Mouse (Mus musculus) c-Kit-positive CD71-negative TER-119-negative erythroid progenitor cells, embryonic 14.5 days (primary cell): Measurements from ENCODE around the gene D430042O09Rik.

Experiments
- DNase-seq: peaks from one replicate; pipeline ENCODE4 v3.0.0-alpha.2; 2013; ENCODE audit warnings: low read depth

D430042O09Rik gene

DNA sequence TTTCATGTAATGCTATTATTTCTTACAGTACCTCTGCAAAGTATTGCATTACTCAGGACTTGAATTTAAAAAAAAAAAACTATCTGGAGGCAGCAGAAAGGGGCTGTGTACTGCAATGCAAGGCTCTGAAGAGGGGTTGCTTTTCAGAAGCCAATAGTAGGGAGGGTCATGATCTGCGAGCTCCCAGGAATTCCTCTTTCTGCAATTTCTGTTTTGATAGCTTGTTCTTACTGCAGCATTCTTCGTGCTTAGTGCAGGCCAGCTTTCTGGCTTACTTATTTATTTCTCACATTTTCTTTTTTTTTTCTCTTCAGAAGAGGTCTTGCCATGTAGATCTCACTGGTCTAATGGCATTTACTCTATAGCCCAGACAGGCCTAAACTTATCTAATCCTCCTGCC lies 32.8 kb downstream of the D430042O09Rik start:
- DNase-seq, result no peak

DNA sequence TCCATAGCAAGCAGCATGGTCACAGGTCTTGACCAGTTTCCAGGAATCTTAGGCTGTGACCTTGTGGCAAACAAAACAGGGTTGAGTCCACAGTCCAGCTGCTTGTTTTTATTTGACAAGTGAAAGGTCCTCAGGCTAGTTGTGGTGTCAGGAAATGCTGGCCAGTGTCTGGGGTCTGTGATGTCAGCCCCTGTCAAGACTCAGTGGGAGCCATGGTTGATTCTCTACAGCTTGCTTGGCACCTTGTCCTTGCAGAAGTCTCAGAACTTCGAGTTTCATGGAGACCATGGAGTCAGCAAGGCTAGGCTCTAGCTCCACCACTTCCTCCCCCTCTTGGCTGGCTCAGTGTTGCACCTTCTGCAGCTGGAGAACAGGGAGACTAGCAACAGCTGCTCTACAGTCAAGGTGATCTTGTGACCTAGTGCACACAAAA lies 33.6 kb downstream of the D430042O09Rik start:
- DNase-seq, result no peak

DNA sequence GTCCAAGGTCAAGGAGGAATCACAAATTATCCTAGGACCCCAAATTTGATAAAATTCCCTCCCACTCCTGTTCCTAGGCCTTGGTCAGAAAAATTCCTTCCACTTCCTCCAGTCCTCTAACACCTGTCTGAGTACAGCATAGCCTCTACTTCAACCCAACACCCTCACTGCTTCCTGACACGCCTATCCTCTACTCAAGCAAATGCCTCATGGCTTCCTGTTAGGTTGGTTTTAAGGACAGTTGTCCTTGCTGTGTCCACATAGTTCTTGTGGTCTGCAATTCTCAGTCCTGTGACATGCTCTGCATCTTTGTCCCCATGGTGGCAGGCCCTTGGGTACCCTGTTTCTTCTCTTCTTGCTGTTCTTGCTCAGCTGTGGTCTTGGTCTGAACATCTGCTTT lies 37.1 kb downstream of the D430042O09Rik start:
- DNase-seq, result no peak

DNA sequence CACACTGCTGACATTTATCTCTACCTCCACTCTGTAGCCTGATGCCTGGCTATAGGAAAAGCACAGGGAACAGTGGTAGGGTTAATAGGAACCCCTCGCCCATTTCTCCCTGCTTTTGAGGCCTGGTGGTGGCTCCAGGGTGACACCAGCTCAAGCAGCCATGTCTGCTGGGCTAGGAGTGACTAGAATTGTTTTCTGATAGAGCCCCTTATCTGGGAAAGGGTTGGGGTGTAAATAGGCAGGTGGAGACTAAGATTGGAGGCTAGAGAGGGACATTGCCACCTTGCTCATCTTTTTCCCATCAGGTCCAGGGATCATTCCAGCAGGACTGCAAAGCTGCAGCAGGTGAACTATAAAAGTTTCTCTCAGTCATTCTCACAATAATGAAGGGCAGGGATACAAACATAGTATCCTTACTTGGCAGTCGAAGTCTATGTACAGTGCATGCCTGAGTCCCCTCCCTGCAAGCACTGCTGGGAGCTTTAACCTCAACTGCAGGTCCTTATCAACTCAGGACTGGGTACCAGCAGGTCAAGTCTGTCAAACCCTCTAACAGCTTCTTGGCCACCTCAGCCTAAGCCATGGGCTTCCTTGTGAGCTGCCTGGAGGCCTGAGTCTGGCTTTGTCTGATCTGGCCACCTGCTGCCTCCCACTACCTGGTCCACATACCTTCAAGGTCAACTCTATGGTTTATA lies 39.1 kb downstream of the D430042O09Rik start:
- no peak for DNase-seq

DNA sequence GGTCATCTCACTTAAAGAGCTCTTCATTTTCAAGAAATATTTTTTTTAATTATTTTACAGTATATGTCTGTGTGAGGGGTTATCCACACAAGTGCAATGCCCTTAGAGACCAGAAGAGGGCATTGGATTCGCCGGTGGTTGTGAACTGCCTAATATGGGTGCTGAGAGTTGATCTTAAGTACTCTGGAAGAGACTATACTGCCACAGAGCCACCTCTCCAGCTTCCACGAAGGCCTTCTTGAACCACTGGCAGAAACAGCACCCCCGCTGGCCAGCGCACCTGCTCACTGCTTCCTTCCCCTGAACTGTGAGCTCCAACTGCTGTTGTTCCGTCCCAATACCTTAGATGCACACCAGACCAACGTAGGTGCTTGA lies 39.6 kb downstream of the D430042O09Rik start:
- peak; percentile 12 for DNase-seq

DNA sequence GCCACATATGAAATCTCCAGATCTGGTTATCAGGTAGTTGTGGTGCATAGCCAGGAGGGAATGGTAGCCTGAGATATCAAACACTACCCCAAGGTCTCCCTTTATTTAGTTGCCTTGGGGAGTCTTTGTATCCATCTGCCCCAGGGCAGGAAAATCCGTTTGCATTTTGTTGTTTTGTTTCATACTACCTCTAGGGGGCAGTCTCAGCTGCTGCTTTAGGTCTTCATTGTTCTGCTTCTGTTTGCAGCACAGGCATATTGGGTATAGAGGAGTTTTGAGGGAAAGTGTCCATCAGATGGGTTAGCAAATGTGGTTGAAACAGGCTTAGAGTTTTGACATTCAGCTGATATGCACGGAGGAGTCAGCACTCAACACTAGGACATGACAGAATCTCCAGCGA lies 40.5 kb downstream of the D430042O09Rik start:
- peak; percentile 14 for DNase-seq

DNA sequence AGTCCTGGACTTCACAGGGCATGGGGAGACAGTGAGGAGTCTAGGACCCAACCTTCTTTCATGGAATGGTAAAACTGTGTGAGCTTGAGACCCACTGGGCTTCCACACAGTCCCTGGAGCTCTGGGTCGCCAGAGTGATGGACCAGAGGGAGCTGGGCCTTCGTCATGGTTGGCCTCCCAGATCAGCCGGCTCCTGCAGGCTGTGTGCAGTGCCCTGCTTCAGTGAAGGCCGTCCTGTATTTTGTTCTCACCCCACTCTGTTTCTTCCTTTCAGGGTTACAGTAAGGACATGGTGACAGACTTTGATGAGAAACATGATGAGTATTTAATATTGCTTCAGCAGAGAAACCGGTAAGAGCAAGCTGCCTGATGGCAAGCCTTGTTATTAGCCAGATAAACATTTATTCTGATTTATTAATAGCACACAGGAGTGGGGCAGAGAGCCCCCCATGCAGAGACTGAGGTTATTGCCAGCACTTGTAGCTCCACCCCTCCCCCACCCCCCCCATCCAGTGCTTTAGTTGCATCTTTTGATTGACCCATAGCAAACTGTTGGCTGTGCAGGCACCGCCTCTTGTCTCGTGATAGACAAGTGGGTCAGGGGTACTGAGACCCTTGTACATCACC lies 45.1 kb downstream of the D430042O09Rik start:
- DNase-seq, result no peak

DNA sequence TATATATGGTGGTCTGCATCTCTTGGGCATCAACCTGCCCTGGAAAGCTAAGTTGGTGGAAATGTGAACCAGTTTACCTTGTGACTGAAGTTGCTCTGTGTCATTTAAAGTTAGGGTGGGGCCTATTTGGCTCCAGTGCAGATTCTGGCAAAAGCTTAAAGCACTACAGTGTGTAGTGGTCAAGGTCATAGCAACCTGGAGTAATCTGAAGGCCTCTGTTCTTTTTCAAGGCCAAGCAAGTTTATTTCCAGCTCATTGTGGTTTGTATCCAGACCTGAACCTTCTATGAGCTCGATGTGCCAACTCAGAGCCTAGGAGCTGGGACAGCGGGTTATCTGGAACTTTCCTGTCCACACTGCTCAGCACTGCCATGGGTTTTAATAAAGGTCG lies 45.6 kb downstream of the D430042O09Rik start:
- DNase-seq, result no peak

DNA sequence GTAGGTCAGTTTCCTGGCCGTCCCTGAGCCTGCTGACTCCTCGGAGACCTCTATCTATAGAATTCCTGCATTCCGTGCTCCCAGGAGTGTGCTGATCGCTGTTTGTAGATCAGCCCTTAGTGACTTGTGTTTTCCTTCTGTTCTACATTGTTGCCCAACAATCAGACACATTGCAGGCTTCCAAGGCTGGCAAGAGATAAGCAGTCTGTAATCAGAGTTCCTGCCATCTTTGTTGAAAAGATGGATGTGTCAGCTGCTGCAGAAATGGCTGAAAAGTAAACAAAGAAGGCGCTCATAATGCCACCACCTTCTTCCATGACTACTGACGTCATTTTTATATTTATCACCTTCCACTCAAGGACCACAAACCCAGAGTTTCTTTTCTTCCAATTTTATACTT lies 49.1 kb downstream of the D430042O09Rik start:
- no peak for DNase-seq

DNA sequence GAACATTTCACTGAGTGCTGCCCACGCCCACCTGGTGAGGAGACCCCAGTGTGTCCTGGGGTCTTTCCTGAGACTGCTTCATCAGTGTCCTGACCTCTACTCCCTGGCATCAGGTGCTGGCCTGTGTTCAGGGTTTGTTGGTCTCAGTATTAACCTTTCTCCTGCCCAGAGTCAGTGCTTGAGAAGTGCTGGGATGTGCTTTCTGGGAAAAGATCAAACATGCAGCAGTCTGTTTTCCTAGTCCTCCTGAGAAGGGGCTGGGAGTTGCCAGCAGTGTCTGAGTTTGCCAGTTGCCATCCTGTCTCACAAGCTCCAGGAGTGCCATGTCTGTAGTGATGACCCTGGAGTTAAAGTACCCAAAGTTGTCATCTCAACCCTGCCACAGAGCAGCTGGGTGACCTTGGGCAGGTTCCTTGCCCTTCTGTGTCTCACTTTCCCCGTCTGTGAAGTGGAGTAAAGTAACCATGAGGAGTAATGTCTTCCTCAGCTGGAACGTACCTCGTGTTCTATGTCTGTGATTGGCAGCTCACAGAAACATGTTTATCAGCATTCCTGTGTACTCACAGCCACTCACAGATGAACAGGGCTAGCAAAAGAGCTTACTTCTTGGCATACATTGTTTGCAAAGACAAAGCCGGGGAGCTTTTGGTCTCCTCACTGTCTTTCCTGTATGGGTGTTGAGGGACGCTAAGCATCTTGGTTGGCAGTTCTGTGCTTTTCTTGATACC lies 50.4 kb downstream of the D430042O09Rik start:
- DNase-seq, result no peak

DNA sequence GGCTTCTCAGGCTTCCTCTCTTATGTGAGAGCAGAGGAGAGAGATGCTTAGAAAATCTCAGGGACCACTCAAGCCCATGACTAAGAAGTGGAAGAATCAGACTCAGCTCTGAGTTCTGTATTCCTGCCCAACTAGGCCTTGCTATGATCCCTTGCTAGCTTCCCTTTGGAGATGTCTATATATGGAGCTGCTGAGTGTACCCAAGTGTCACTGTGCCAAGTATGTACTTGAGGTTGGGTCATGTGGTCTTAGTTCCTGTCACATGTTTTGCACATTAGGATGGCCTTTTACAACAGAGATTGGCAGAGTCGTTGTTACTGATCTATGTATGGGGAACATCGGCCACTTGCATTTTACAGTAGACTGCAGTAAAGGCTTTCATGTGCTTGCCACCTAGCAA lies 54.6 kb downstream of the D430042O09Rik start:
- no peak for DNase-seq

DNA sequence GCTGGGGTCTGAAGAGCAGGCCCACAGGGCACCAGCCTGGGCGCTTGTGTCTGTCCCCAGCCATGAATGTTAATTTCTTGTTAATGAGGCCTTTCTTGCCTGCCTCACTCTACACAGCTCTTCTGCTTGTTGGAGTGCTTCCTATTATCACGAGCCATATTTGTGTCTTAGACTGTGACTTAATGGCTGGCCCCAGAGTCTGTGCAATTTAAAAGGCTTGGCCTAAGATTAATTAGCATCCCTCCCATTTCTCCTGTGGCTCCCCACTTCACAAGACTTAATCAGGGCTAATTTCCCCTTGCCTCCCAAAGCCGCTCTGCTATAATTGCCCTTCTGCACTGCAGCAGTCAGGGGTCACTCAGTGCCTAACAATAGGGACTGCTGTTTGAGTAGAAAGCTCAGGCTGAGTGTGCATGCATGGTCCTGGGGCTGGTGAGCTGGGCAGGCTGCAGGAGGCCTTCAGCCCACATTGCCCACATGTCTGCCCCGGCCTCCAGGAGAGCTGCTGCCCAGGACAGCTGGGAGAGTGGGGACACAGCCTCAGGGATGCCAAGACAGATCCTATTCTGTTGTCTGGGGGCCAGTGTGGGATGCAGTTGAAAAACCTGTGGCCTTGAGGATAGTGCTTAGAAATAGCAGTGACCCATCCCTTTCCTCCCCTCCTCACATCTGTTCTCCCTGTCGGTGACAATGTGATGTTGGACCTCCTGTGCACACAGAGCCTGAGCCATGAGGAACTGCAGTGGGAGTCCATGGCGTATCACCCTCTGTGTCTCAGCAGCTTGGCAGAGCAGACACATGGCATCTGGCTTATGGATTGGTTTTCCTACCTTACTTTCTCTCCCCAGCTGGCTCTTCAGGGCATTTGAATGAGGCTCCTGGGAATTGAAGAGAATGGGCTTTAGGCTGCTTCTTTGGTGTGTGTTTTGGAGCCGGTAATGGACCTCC lies 55.5 kb downstream of the D430042O09Rik start:
- no peak for DNase-seq

DNA sequence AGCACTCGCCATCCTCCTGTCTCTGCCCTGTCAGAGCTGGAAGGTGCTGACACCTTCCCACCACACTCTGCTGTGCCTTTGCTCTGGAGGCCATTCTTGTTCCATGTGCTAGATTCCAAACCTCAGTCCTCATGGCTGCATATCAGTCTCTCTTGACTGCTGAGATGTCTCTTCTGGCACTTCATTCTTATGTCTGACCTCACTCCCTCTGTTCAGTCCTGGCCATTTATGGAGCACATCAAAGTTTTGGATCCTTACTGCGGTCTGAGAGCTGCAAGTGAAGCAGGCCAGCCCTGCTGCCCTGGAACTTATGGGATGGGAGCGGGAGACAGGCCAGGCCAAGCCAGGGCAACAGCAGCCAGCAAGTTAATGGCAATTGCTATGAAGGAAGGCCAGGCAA lies 56.7 kb downstream of the D430042O09Rik start:
- no peak for DNase-seq

DNA sequence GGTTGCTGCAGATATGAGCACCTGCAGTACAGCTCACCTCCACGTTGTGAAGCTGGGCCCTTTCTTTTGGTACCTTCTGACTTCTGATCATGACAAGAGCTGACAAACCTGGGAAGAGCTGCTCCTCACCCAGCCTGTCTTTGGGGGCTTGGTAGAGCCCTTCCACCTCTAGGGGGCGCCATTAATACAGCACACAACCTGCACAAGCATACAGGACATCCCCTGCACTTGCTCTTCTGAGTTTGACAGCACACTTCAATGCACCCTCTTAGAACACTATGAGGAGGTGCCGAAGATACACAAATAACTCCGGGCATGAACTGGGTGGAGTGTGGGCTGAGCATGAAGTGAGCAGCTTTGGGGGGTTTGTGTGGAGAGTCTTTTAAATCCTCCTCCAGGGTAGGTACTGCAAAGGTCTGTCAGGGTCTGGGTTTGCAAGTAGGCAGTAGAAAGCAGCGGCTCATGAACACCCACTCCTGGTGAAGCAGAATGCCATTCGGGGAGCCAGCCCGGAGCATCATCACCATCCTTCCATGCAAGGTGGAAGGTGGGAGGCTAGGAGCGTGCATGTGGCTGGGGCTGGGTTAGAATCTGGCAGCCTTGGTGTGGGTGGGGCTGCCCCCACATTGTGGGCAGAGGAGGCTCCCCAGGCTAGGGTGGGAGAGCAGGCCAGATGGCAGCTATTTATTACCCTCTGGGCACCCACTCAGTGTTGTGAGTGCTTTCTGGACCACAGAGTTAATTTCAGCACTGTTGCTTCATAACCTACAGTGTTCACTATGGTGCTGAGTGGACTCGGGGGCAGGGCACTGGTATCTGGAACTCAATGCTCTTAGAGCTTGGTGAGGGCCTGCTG lies 59.5 kb downstream of the D430042O09Rik start:
- peak; percentile 32 for DNase-seq

DNA sequence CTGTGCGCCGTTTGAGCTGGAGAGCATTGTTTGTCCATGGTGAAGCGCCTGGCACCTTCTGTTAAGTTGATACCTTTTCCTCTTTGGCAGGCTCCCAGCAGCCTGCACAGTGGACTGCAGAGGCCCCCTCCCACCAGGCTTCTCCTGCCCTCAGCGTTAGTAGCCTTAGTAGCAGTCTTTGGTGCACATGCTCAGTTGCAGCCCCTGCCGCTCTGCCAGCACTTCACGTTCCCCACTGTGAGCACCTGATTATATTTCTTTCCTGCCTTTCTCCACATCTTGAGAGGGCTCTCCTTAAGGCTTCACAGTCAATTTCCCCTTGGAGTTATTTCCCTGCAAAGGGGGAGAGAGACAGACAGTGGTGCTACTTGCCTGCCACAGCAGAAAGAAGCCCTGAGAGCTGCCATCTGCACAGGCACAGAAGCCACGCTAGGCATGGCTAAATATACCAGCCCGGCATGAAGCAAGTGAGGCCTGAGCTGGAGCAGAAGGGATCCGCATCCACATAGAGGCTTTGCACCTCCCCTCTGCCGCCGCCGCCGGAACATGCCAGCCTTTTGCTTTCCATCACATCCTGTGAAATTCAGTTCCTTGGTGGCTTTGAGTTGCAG lies 65.4 kb downstream of the D430042O09Rik start:
- DNase-seq, result no peak

DNA sequence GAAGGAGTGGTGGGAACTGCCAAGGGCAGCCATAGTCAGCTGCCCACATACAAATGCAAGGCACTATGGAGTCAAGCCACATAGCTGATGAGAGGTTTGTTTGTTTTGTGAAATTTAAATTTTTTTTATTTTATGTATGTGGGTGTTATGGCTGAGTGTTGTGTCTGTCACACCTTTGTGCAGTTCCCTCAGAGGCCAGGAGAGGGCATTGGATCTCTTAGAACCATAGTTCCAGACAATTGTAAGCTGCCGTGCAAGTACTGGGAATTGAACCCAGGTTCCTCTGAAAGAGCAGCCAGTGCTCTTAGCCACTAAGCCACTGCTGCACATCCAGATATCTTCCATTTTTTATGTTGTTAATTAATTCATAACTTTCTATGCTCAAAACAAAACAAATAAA lies 75.5 kb downstream of the D430042O09Rik start:
- peak; percentile 17 for DNase-seq

DNA sequence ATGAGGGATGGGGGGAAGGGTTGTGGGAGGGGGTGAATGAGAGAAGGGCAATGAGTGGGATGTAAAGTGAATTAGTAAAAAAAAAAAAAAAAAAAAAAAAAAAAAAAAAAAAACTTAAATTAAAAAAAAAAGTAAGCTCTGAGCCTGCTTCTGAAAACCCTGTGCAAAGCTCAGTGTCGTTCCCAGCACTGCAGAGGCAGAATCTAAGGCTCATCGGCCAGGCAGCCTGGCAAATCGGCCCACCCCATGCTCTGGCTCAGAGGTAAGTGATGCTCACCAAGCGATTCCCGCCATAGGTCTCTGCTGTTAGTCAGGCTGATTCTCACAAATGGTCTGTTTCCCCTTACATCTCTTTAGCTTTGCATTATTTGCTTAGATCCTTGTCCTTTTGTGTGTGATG lies 78.4 kb downstream of the D430042O09Rik start:
- DNase-seq, result no peak

DNA sequence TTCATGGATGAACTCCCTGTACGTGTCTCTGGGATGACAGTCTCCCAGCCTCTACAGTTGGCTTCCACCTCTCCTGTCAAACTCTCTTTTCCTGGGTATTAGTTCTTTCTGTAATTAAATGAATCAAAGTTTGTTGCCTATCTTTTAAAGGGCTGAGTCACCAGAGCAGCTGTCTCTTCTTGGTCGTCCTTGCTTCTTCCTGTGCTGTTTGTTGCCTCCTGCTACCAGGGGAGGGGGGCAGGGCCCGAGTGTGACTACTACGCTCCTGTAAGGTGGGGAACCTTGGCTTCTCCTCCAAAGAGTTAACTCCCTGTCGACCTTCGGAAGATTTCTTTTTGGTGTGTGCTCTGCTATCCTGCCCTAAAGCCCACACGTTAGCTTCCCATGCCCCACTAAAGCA lies 79.4 kb downstream of the D430042O09Rik start:
- no peak for DNase-seq

DNA sequence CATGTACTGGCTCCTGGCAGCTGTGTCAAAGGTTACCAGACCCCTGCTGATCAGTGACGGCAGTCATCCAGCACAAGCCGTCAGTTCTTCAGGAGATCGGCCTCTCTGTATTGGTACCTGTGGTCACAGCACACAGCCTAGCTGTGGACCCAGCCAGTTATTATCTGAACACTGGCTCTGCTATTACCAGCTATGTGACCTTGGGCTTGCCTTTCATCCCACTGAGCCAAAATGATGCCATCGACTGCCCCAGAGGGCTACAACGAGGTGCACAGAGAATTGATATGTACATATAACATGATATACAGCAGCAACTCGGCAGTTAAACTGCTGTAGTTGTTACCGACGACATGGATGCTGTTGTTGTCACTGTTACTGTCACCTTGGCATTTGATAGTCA lies 82.4 kb downstream of the D430042O09Rik start:
- no peak for DNase-seq

DNA sequence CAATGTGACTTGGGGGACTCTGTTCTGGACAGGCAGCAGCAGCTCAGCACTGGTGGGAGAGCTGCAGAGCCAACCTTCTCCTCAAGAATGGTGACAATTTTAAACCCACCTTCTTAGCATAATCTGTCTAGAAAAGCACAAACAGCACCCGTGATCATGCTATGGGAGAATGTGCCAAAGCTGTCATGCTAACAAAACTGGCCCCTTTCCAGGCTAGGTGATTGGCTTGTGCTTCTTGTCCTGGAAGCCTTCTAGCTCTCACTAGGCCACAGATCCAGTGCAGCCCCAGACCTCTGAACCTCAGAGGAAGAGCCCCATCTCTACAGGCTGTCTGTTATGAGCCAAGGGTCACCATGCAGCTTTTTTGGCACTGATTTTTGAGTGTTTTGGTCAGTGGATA lies 98.9 kb downstream of the D430042O09Rik start:
- no peak for DNase-seq

DNA sequence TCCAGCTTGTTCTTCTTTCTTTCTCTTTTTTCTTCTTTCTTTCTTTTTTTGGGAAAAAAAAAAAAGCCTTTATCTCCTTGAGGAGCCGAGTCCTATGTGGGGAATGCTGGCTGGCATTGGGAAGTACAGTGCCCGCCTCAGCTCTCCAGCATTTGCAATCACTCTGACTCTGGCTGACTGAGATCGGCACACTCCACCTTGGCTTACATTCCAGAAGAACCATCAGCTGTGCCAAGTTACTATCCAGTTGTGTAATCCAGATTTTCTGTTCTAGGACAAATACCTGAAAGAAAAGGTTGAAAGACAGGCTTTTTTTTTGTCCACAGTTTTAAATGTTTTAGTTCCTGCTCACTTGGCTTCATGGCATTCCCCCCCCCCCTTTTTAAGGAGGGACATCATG lies 100.5 kb downstream of the D430042O09Rik start:
- DNase-seq, result no peak
